Comparison of ENCODE assay signal across 8 mouse cellular contexts in genomic region chr13:3892601-3893000, GRCm38 (mm10). TPM values are rescaled to one million over a fixed set of nuclear protein-coding genes. Genes with fewer than 3 reads are reported as not detected.
A peak's percentile ranks its signal among the peaks of the same experiment; 100 is the strongest.
DNase-seq lines count a peak whose midpoint lies in the region; ATAC-seq lines count a peak whose summit lies in the region.

No protein-coding gene starts in this region.

- peaks cover 58% of the 10 kb centered on the region for H3K4me1 ChIP-seq in erythroblast, embryonic 14.5 days (ENCODE audit: control insufficient read depth)
- H3K4me1 ChIP-seq in forebrain, embryonic 11.5 days (replicated peaks; ENCODE audit: control insufficient read depth, insufficient read depth, low read length), result no peaks in the 10 kb centered on the region
- peaks cover 63% of the 10 kb centered on the region for H3K4me1 ChIP-seq in liver, embryonic 12.5 days

- no peak overlapping the region for H3K27ac ChIP-seq in forebrain, embryonic 11.5 days (ENCODE audit: low read depth, low read length)
- peak overlapping the region; percentile 78 for H3K27ac ChIP-seq in liver, embryonic 12.5 days

- 17% methylated on average over 7 of the region's 7 CpGs for WGBS in forebrain, embryonic 11.5 days
- WGBS in liver, embryonic 12.5 days (ENCODE audit: insufficient replicate concordance), result 10% methylated on average over 7 of the region's 7 CpGs

- DNase-seq in A20 (ENCODE audit: low read depth, low spot score), result peak; percentile 47
- no peak for DNase-seq in forebrain, embryonic 11.5 days (ENCODE audit: low spot score)
- DNase-seq in right cerebral cortex, adult 18-20 months, result no peak
- no peak for DNase-seq in right cerebral cortex, adult 2 months (ENCODE audit: low spot score in 2 of 2)
- no peak for DNase-seq in testis, postnatal 14 days (ENCODE audit: low spot score)

- ATAC-seq in erythroblast, adult 5-6 weeks (replicated peaks; ENCODE audit: low FRiP score, poor library complexity, severe bottlenecking), result no peak
- ATAC-seq in forebrain, embryonic 11.5 days (replicated peaks; ENCODE audit: low FRiP score), result no peak
- no peak for ATAC-seq in liver, embryonic 12.5 days

- H3K36me3 ChIP-seq in erythroblast, embryonic 14.5 days (ENCODE audit: control insufficient read depth), result peaks cover 67% of the 10 kb centered on the region
- H3K36me3 ChIP-seq in forebrain, embryonic 11.5 days (ENCODE audit: control insufficient read depth, insufficient read depth, low read length), result peaks cover 3% of the 10 kb centered on the region; the same call in 1 of the 2 replicates
- peaks cover 44% of the 10 kb centered on the region for H3K36me3 ChIP-seq in liver, embryonic 12.5 days

- H3K27me3 ChIP-seq in erythroblast, embryonic 14.5 days (ENCODE audit: control insufficient read depth), result no peaks in the 10 kb centered on the region
- no peaks in the 10 kb centered on the region for H3K27me3 ChIP-seq in forebrain, embryonic 11.5 days (ENCODE audit: control insufficient read depth, insufficient read depth, low read length)
- H3K27me3 ChIP-seq in liver, embryonic 12.5 days (replicated peaks), result no peaks in the 10 kb centered on the region

- H3K4me3 ChIP-seq in erythroblast, embryonic 14.5 days (replicated peaks), result peak overlapping the region; percentile 75
- H3K4me3 ChIP-seq in forebrain, embryonic 11.5 days (ENCODE audit: low read depth, low read length), result peak overlapping the region; percentile 46
- H3K4me3 ChIP-seq in liver, embryonic 12.5 days, result peak overlapping the region; percentile 76

- H3K4me2 ChIP-seq in forebrain, embryonic 11.5 days (ENCODE audit: low read depth, low read length, severe bottlenecking), result peak overlapping the region; percentile 59
- H3K4me2 ChIP-seq in liver, embryonic 12.5 days, result peak overlapping the region; percentile 74

- no peaks in the 10 kb centered on the region for H3K9me3 ChIP-seq in erythroblast, embryonic 14.5 days (ENCODE audit: control insufficient read depth, low read length)
- no peaks in the 10 kb centered on the region for H3K9me3 ChIP-seq in forebrain, embryonic 11.5 days (ENCODE audit: control insufficient read depth, low read length)
- no peaks in the 10 kb centered on the region for H3K9me3 ChIP-seq in liver, embryonic 12.5 days (replicated peaks)

- peak overlapping the region; percentile 58 for H3K9ac ChIP-seq in forebrain, embryonic 11.5 days (ENCODE audit: low read length)
- H3K9ac ChIP-seq in liver, embryonic 12.5 days, result peak overlapping the region; percentile 76

RNA-seq across cellular contexts. Expression of gene Net1, which starts 25.4 kb away (rescaled TPM):
- 5.8 and 9.3 TPM in 2 replicates for polyA plus RNA-seq in erythroblast, embryonic 14.5 days (2012)
- total RNA-seq in erythroblast, adult 5-6 weeks (2015; ENCODE audit: low replicate concordance), result 13.4 and 17.8 TPM in 2 replicates
- 21.0 and 42.0 TPM in 2 replicates for total RNA-seq in erythroblast, adult 5-6 weeks (2017; ENCODE audit: low replicate concordance)
- 49.0 and 49.3 TPM in 2 replicates for polyA plus RNA-seq in forebrain, embryonic 11.5 days (2014; fragmentation: Nextera tagmentation; extraction: Ambion mirVana)
- polyA plus RNA-seq in liver, embryonic 12.5 days (2016; fragmentation: Nextera tagmentation; extraction: Ambion mirVana), result 67.4 and 73.0 TPM in 2 replicates

RNA-seq across cellular contexts. Expression of gene Tubal3, which starts 25.5 kb away (rescaled TPM):
- not detected in 2 replicates for polyA plus RNA-seq in erythroblast, embryonic 14.5 days (2012)
- not detected in 2 replicates for total RNA-seq in erythroblast, adult 5-6 weeks (2015; ENCODE audit: low replicate concordance)
- not detected in 2 replicates for total RNA-seq in erythroblast, adult 5-6 weeks (2017; ENCODE audit: low replicate concordance)
- not detected in 2 replicates for polyA plus RNA-seq in forebrain, embryonic 11.5 days (2014; fragmentation: Nextera tagmentation; extraction: Ambion mirVana)
- not detected in 2 replicates for polyA plus RNA-seq in liver, embryonic 12.5 days (2016; fragmentation: Nextera tagmentation; extraction: Ambion mirVana)

RNA-seq across cellular contexts. Expression of gene Calm5, which starts 38.6 kb away (rescaled TPM):
- not detected in 2 replicates for polyA plus RNA-seq in erythroblast, embryonic 14.5 days (2012)
- not detected in 2 replicates for total RNA-seq in erythroblast, adult 5-6 weeks (2015; ENCODE audit: low replicate concordance)
- total RNA-seq in erythroblast, adult 5-6 weeks (2017; ENCODE audit: low replicate concordance), result not detected in 2 replicates
- not detected in 2 replicates for polyA plus RNA-seq in forebrain, embryonic 11.5 days (2014; fragmentation: Nextera tagmentation; extraction: Ambion mirVana)
- polyA plus RNA-seq in liver, embryonic 12.5 days (2016; fragmentation: Nextera tagmentation; extraction: Ambion mirVana), result not detected in 2 replicates

RNA-seq across cellular contexts. Expression of gene Ucn3, which starts 52.5 kb away (rescaled TPM):
- polyA plus RNA-seq in erythroblast, embryonic 14.5 days (2012), result 0.03 TPM in 1 of 2 replicates, not detected in the other
- total RNA-seq in erythroblast, adult 5-6 weeks (2015; ENCODE audit: low replicate concordance), result not detected in 2 replicates
- not detected in 2 replicates for total RNA-seq in erythroblast, adult 5-6 weeks (2017; ENCODE audit: low replicate concordance)
- not detected in 2 replicates for polyA plus RNA-seq in forebrain, embryonic 11.5 days (2014; fragmentation: Nextera tagmentation; extraction: Ambion mirVana)
- polyA plus RNA-seq in liver, embryonic 12.5 days (2016; fragmentation: Nextera tagmentation; extraction: Ambion mirVana), result not detected in 2 replicates

RNA-seq across cellular contexts. Expression of gene Calm4, which starts 55.0 kb away (rescaled TPM):
- polyA plus RNA-seq in erythroblast, embryonic 14.5 days (2012), result not detected in 2 replicates
- not detected in 2 replicates for total RNA-seq in erythroblast, adult 5-6 weeks (2015; ENCODE audit: low replicate concordance)
- total RNA-seq in erythroblast, adult 5-6 weeks (2017; ENCODE audit: low replicate concordance), result not detected in 2 replicates
- not detected in 2 replicates for polyA plus RNA-seq in forebrain, embryonic 11.5 days (2014; fragmentation: Nextera tagmentation; extraction: Ambion mirVana)
- polyA plus RNA-seq in liver, embryonic 12.5 days (2016; fragmentation: Nextera tagmentation; extraction: Ambion mirVana), result not detected in 2 replicates
